Mouse (Mus musculus): ENCODE data around the gene Becn1. TPM values are rescaled to one million over a fixed set of nuclear protein-coding genes. Genes with fewer than 3 reads are reported as not detected.
"Not testable (repeated sequence)": the region's sequence is repeated elsewhere in the genome, so short reads cannot be mapped to it uniquely, and the experiment has no call there.

Gene Becn1
- polyA plus RNA-seq, 1 experiment from 2014 or later, result 200 TPM

GRCm38 (mm10) chr11:101330371-101330924 lies 28.4 kb upstream of the Becn1 start, which contains the start of gene Aoc3:
Gene Aoc3 (plus strand): TSS chr11:101330605.
- no peaks in the 10 kb centered on the region for H3K27me3 ChIP-seq
- ATAC-seq (replicated peaks), result no peak

GRCm38 (mm10) chr11:101328941-101329635 lies 27.0 kb upstream of the Becn1 start:
- 78% methylated on average over 6 of the region's 6 CpGs for WGBS
- H3K27ac ChIP-seq (replicated peaks), result no peak overlapping the region
- H3K27me3 ChIP-seq, result no peaks in the 10 kb centered on the region
- ATAC-seq (replicated peaks), result no peak
- H3K4me2 ChIP-seq (replicated peaks), result no peak overlapping the region
- H3K36me3 ChIP-seq, result peaks cover 13% of the 10 kb centered on the region
- H3K9me3 ChIP-seq, result no peaks in the 10 kb centered on the region
- no peaks in the 10 kb centered on the region for H3K4me1 ChIP-seq
- H3K4me3 ChIP-seq, result no peak overlapping the region
- no peak overlapping the region for H3K9ac ChIP-seq (replicated peaks)

More at GRCm38 (mm10) chr11:101330371-101330924, 28.4 kb upstream of the Becn1 start, which contains the start of gene Aoc3:
- no peak within 1 kb of the TSS for H3K4me3 ChIP-seq
- H3K9me3 ChIP-seq, result no peaks in the 10 kb centered on the region
- H3K9ac ChIP-seq (replicated peaks), result no peak within 1 kb of the TSS
- H3K36me3 ChIP-seq, result peaks cover 5% of the 10 kb centered on the region
- no peak within 1 kb of the TSS for H3K4me2 ChIP-seq (replicated peaks)
- H3K4me1 ChIP-seq, result no peaks in the 10 kb centered on the region
- H3K27ac ChIP-seq (replicated peaks), result no peak within 1 kb of the TSS
- WGBS, result 67% methylated on average over 7 of the region's 7 CpGs

GRCm38 (mm10) chr11:101327311-101327710 lies 25.2 kb upstream of the Becn1 start:
- Histone ChIP-seq H3K4me3 (no peak overlapping the region), H3K27me3 (no peaks in the 10 kb centered on the region), H3K27ac (replicated peaks) (no peak overlapping the region), H3K4me2 (replicated peaks) (no peak overlapping the region), H3K9me3 (no peaks in the 10 kb centered on the region), H3K9ac (replicated peaks) (no peak overlapping the region), H3K4me1 (no peaks in the 10 kb centered on the region), H3K36me3 (peaks cover 29% of the 10 kb centered on the region)
- no peak for ATAC-seq (replicated peaks)
- WGBS, result 56% methylated on average over 3 of the region's 3 CpGs

GRCm38 (mm10) chr11:101326147-101326546 lies 24.1 kb upstream of the Becn1 start:
- 87% methylated on average over 11 of the region's 11 CpGs for WGBS
- H3K9ac ChIP-seq (replicated peaks), result no peak overlapping the region
- no peak overlapping the region for H3K4me3 ChIP-seq
- no peak overlapping the region for H3K4me2 ChIP-seq (replicated peaks)
- no peak overlapping the region for H3K27ac ChIP-seq (replicated peaks)
- H3K36me3 ChIP-seq, result peaks cover 41% of the 10 kb centered on the region
- H3K4me1 ChIP-seq, result no peaks in the 10 kb centered on the region
- H3K27me3 ChIP-seq, result no peaks in the 10 kb centered on the region
- no peak for ATAC-seq (replicated peaks)
- H3K9me3 ChIP-seq, result no peaks in the 10 kb centered on the region

GRCm38 (mm10) chr11:101325201-101325600 lies 23.1 kb upstream of the Becn1 start:
- H3K9ac ChIP-seq (replicated peaks); H3K27me3 ChIP-seq; ATAC-seq (replicated peaks); H3K9me3 ChIP-seq; H3K4me2 ChIP-seq (replicated peaks); H3K4me3 ChIP-seq; H3K27ac ChIP-seq (replicated peaks); H3K4me1 ChIP-seq: not testable (repeated sequence)
- H3K36me3 ChIP-seq, result peaks cover 50% of the 10 kb centered on the region
- WGBS, result 94% methylated on average over 11 of the region's 11 CpGs

- Histone ChIP-seq H3K4me3 (no peak within 1 kb of the TSS), H3K27me3 (no peaks in the 10 kb centered on the region), H3K9me3 (no peaks in the 10 kb centered on the region), H3K27ac (replicated peaks) (no peak within 1 kb of the TSS), H3K4me1 (no peaks in the 10 kb centered on the region), H3K9ac (replicated peaks) (no peak within 1 kb of the TSS), H3K4me2 (replicated peaks) (no peak within 1 kb of the TSS), H3K36me3 (peaks cover 54% of the 10 kb centered on the region)
- ATAC-seq (replicated peaks), result no peak
- WGBS, result 93% methylated on average over 5 of the region's 5 CpGs
Observed at GRCm38 (mm10) chr11:101324763-101325162, 22.7 kb upstream of the Becn1 start, which contains the start of gene Aoc2. Gene Aoc2 (plus strand): TSS chr11:101325063.

GRCm38 (mm10) chr11:101323609-101324008 lies 21.5 kb upstream of the Becn1 start:
- Histone ChIP-seq H3K9ac (replicated peaks) (no peak overlapping the region), H3K9me3 (no peaks in the 10 kb centered on the region), H3K36me3 (peaks cover 66% of the 10 kb centered on the region), H3K4me1 (no peaks in the 10 kb centered on the region), H3K4me2 (replicated peaks) (no peak overlapping the region), H3K4me3 (no peak overlapping the region), H3K27ac (replicated peaks) (no peak overlapping the region), H3K27me3 (no peaks in the 10 kb centered on the region)
- WGBS, result 8% methylated on average over 4 of the region's 4 CpGs
- peak; percentile 69 for ATAC-seq (replicated peaks)

GRCm38 (mm10) chr11:101316501-101316917 lies 14.4 kb upstream of the Becn1 start:
- Histone ChIP-seq H3K4me2 (replicated peaks) (peak overlapping the region; percentile 98), H3K4me1 (peaks cover 21% of the 10 kb centered on the region), H3K9ac (replicated peaks) (peak overlapping the region; percentile 87), H3K9me3 (no peaks in the 10 kb centered on the region), H3K27ac (replicated peaks) (peak overlapping the region; percentile 76), H3K27me3 (no peaks in the 10 kb centered on the region), H3K36me3 (peaks cover 38% of the 10 kb centered on the region), H3K4me3 (peak overlapping the region; percentile 79)
- under 1% methylated on average over 17 of the region's 17 CpGs for WGBS
- ATAC-seq (replicated peaks), result no peak; the same call in none of the 2 replicates

GRCm38 (mm10) chr11:101315665-101316500 lies 13.8 kb upstream of the Becn1 start, which contains the start of gene Psme3:
Gene Psme3 (plus strand): TSS chr11:101316213.
- H3K4me1 ChIP-seq, result peaks cover 21% of the 10 kb centered on the region
- no peaks in the 10 kb centered on the region for H3K27me3 ChIP-seq
- peak within 1 kb of the TSS; percentile 79 for H3K4me3 ChIP-seq
- peak; percentile 94 for ATAC-seq (replicated peaks)
- peaks cover 32% of the 10 kb centered on the region for H3K36me3 ChIP-seq
- peak within 1 kb of the TSS; percentile 98 for H3K4me2 ChIP-seq (replicated peaks)
- H3K9me3 ChIP-seq, result no peaks in the 10 kb centered on the region
- H3K9ac ChIP-seq (replicated peaks), result peak within 1 kb of the TSS; percentile 87
- H3K27ac ChIP-seq (replicated peaks), result peak within 1 kb of the TSS; percentile 76
- under 1% methylated on average over 58 of the region's 62 CpGs for WGBS

GRCm38 (mm10) chr11:101315082-101315650 lies 13.1 kb upstream of the Becn1 start:
- no peaks in the 10 kb centered on the region for H3K9me3 ChIP-seq
- H3K36me3 ChIP-seq, result peaks cover 25% of the 10 kb centered on the region
- 83% methylated on average over 8 of the region's 8 CpGs for WGBS
- H3K4me1 ChIP-seq, result peaks cover 21% of the 10 kb centered on the region
- no peaks in the 10 kb centered on the region for H3K27me3 ChIP-seq
- H3K4me3 ChIP-seq, result peak overlapping the region; percentile 79
- peak overlapping the region; percentile 98 for H3K4me2 ChIP-seq (replicated peaks)
- H3K9ac ChIP-seq (replicated peaks), result peak overlapping the region; percentile 87
- peak overlapping the region; percentile 76 for H3K27ac ChIP-seq (replicated peaks)
- no peak; the same call in 1 of the 2 replicates for ATAC-seq (replicated peaks)

- H3K27ac ChIP-seq (replicated peaks), result no peak overlapping the region
- peaks cover 21% of the 10 kb centered on the region for H3K4me1 ChIP-seq
- peaks cover 19% of the 10 kb centered on the region for H3K36me3 ChIP-seq
- no peak overlapping the region for H3K4me2 ChIP-seq (replicated peaks)
- no peaks in the 10 kb centered on the region for H3K9me3 ChIP-seq
- no peak overlapping the region for H3K4me3 ChIP-seq
- no peaks in the 10 kb centered on the region for H3K27me3 ChIP-seq
- whole genome bisulfite sequencing, result 91% methylated on average over 1 of the region's 1 CpGs
- no peak for ATAC-seq (replicated peaks)
- H3K9ac ChIP-seq (replicated peaks), result no peak overlapping the region
Observed at GRCm38 (mm10) chr11:101314567-101314966, 12.5 kb upstream of the Becn1 start.
